Mouse (Mus musculus) hindbrain, embryonic 12.5 days (tissue): ENCODE results near the gene Mgp. TPM values are rescaled to one million over a fixed set of nuclear protein-coding genes. Genes with fewer than 3 reads are reported as not detected.

Experiments used
- ATAC-seq: fragments of 200-750 bp; cut with Nextera tagmentation; 2 replicates; pipeline ENCODE4 v1.8.0; 2017; ENCODE audit warnings: moderate TSS enrichment; ENCODE audit not compliant: low FRiP score
- H3K27ac ChIP-seq: fragments of 300-500 bp; sonication (generic); 2 replicates; pipeline ENCODE4 v1.5.1; 2016; ENCODE audit warnings: mild to moderate bottlenecking
- H3K27me3 ChIP-seq: fragments of 300-500 bp; sonication (generic); 2 replicates; pipeline ENCODE4 v1.6.1; 2016; ENCODE audit warnings: mild to moderate bottlenecking
- H3K36me3 ChIP-seq: fragments of 300-500 bp; sonication (generic); 2 replicates; pipeline ENCODE4 v1.6.1; 2016; ENCODE audit warnings: mild to moderate bottlenecking
- H3K4me1 ChIP-seq: fragments of 300-500 bp; sonication (generic); 2 replicates; pipeline ENCODE4 v1.6.1; 2016
- H3K4me2 ChIP-seq: fragments of 300-500 bp; sonication (generic); replicated peaks from 2 replicates; pipeline ENCODE4 v1.6.1; 2016; ENCODE audit warnings: mild to moderate bottlenecking
- H3K4me3 ChIP-seq: fragments of 300-500 bp; sonication (generic); 2 replicates; pipeline ENCODE4 v1.5.1; 2016; ENCODE audit warnings: mild to moderate bottlenecking
- H3K9ac ChIP-seq: fragments of 300-500 bp; sonication (generic); 2 replicates; pipeline ENCODE4 v1.6.1; 2016; ENCODE audit warnings: mild to moderate bottlenecking, moderate library complexity
- H3K9me3 ChIP-seq: fragments of 300-500 bp; sonication (generic); replicated peaks from 2 replicates; pipeline ENCODE4 v1.6.1; 2016; ENCODE audit warnings: mild to moderate bottlenecking
- WGBS: fragments of 180-500 bp; shearing (Covaris S2); methylation state at CpG from one replicate; pipeline ENCODE4 v1.1.7; 2016; 5-methylcytosine and 5-hydroxymethylcytosine counted together
- polyA plus RNA-seq: library from polyadenylated mRNA; unstranded; fragments of >200 nt; fragmentation: Nextera tagmentation; extraction: Ambion mirVana; gene quantifications from 2 replicates; pipeline ENCODE4 v1.2.1, GENCODE M21; 2016

Gene Mgp
- polyA plus RNA-seq, 1 experiment from 2014 or later: 35.9 TPM

DNA sequence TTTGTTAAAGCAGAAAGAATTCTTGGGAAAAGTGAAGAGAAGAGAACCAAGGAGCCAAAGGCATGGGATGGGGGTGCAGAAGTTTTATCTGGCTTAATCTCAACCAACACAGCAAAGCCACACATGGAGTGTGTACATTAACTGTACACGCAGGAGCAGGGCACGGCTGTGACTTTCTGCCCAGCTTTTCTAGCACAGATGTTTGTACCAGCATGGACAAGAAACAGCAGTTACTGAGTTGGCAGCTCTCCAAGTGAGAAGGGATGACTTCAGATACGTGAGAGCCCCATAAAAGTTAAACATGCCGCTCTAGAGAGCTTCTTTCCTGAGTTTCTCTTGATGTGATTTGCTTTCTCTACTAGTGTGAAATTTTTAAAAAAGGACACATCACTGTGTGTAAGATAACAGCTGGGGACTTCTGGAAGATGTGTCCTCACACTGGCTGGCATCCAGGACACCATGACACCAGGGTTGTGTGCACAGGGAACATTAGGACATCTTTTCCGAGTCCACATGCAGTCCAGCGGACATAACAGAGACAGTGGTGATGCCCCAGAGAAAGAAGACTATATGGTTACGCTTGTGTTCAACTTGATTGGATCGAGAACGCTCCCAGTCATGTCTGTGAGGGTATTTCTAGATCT is 34.7 kb upstream of the Mgp start:
- no peak overlapping the region for H3K4me2 ChIP-seq
- ATAC-seq: no peak
- H3K27me3 ChIP-seq: no peaks in the 10 kb centered on the region
- H3K27ac ChIP-seq: no peak overlapping the region
- no peaks in the 10 kb centered on the region for H3K9me3 ChIP-seq
- peaks cover 8% of the 10 kb centered on the region for H3K4me1 ChIP-seq
- H3K36me3 ChIP-seq: no peaks in the 10 kb centered on the region
- 87% methylated on average over 9 of the region's 9 CpGs for WGBS
- no peak overlapping the region for H3K4me3 ChIP-seq
- no peak overlapping the region for H3K9ac ChIP-seq

DNA sequence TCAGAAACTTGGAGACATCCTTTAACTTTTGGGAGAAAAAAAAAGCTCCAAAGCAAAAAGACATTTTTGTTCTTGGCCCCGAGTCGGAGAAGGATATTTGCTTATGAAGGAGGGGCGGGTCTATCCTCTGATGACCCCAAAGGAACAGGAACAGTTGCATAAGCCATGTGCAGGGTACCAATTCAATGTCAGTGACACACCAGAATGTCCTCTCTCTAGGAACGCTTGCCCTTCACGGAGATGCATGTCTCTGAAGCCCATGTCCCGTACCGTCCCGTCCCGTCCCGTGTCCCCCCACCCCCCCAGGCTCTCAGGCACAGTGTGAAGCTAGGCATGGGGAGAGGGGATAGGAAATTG is 31.3 kb upstream of the Mgp start:
- no peak for ATAC-seq
- Histone ChIP-seq H3K9me3 (no peaks in the 10 kb centered on the region), H3K9ac (no peak overlapping the region), H3K4me2 (no peak overlapping the region), H3K4me1 (peaks cover 3% of the 10 kb centered on the region), H3K27ac (no peak overlapping the region), H3K36me3 (no peaks in the 10 kb centered on the region), H3K27me3 (no peaks in the 10 kb centered on the region), H3K4me3 (no peak overlapping the region)
- 67% methylated on average over 10 of the region's 10 CpGs for WGBS

DNA sequence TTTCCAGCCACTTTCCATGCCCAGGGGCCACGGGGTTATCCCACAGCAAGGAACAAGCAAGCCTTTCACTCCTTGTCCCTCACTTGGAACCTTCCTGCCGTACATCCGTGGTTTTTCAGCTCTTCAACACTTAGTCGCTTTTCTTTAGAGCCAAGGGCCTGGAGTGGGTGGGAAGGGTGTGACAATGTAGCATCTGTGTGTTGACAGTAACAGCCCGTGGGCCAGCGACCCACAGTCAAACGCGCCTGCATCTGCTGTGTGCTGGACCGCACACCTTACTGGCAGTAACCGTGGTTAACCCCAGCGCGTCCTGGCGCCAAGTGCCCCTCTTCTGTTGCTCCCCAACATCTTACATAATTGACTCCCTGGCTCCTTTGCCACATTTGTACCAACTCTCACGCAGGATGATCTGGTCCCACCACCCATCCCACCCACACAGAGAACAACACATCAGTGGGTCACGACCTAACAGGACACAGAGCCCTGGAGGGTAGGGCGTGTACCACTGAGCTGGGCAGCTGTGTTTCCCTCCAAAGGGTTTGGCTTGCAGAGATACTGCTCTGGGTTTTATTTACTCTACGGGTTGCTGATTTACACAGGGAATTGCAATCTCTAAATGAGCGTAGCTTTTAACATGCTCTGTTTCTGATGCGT is 30.8 kb upstream of the Mgp start:
- Histone ChIP-seq H3K9me3 (no peaks in the 10 kb centered on the region), H3K4me1 (peaks cover 3% of the 10 kb centered on the region), H3K27me3 (no peaks in the 10 kb centered on the region), H3K36me3 (no peaks in the 10 kb centered on the region), H3K4me3 (no peak overlapping the region), H3K9ac (no peak overlapping the region), H3K27ac (no peak overlapping the region), H3K4me2 (no peak overlapping the region)
- ATAC-seq: no peak
- 81% methylated on average over 19 of the region's 19 CpGs for whole genome bisulfite sequencing

DNA sequence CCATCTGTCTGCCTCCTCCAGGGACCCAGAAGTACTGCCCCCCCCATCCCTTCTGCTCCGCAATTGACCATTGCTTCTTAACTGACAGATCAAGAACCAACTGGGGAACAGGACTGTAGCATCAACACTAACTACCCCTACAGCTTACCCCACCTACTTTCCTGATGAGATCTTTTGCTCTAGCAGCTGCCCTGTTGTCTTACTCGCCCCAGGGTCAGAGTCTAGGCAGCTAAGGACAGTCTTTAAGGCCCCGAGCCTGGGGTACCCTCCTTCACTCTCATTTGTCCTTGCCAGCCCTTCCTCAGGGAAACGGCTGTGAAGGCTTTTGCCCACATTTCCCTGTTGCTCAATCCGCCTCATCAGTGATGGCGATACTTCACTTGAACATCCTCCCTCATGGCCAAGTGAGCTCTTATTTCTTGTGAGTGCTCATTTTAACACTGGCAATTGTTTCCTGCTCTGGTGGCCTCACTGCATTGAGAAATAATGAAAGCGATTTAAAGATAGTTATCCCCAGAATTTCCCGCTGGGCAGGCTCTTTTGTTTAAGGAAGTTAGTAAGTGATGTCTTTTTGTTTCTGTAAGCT is 28.4 kb upstream of the Mgp start:
- Histone ChIP-seq H3K9ac (no peak overlapping the region), H3K4me2 (no peak overlapping the region), H3K4me1 (peaks cover 3% of the 10 kb centered on the region), H3K27me3 (no peaks in the 10 kb centered on the region), H3K4me3 (no peak overlapping the region), H3K36me3 (no peaks in the 10 kb centered on the region), H3K9me3 (no peaks in the 10 kb centered on the region), H3K27ac (no peak overlapping the region)
- 65% methylated on average over 8 of the region's 8 CpGs for WGBS
- no peak for ATAC-seq

DNA sequence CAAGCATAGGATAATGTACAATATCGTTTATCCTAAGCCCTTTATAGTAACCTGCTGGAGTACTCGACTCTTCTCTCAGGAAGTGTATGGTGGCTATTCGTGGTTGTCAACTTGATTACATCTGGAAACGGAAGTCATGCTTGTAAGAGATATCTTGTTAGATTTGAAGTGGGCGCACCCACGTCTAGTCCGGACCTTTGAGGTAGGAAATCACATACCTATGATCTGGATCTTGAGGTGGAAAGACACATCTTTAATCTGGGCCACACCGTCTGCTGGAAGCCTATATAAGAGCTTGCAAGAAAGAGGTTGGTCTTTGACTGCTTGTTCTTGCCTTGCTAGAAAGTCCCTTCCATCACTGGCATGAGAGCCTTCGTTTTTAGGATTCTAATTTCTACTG is 26.9 kb upstream of the Mgp start:
- H3K9me3 ChIP-seq: no peaks in the 10 kb centered on the region
- no peak overlapping the region for H3K4me3 ChIP-seq
- WGBS: 91% methylated on average over 9 of the region's 9 CpGs
- H3K9ac ChIP-seq: no peak overlapping the region
- no peaks in the 10 kb centered on the region for H3K27me3 ChIP-seq
- H3K27ac ChIP-seq: no peak overlapping the region
- no peak for ATAC-seq
- no peak overlapping the region for H3K4me2 ChIP-seq
- peaks cover 3% of the 10 kb centered on the region for H3K4me1 ChIP-seq
- no peaks in the 10 kb centered on the region for H3K36me3 ChIP-seq

DNA sequence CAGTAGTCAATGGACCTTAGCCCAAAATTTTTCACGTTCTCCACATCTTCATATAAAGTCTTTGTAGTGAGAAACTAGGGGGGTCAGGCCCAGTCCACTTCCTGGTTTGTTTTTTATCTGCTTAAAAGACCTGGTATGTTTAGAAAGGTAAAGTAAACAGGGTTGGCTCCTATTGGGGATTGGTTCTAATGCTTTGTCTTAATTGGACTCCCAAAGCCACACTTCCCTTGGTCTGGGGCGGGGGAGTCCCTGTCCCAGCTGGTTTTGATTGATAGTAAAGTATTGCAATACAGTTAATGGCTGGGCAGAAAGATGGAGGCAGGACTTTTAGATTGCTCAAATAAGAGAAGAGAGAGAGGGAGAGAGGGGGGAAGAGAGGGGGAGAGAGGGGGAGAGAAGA is 25.4 kb upstream of the Mgp start:
- H3K4me3 ChIP-seq: no peak overlapping the region
- no peaks in the 10 kb centered on the region for H3K36me3 ChIP-seq
- no peak for ATAC-seq
- H3K9me3 ChIP-seq: no peaks in the 10 kb centered on the region
- no peak overlapping the region for H3K27ac ChIP-seq
- H3K4me2 ChIP-seq: no peak overlapping the region
- no peaks in the 10 kb centered on the region for H3K4me1 ChIP-seq
- no peaks in the 10 kb centered on the region for H3K27me3 ChIP-seq
- 80% methylated on average over 2 of the region's 2 CpGs for WGBS
- no peak overlapping the region for H3K9ac ChIP-seq

DNA sequence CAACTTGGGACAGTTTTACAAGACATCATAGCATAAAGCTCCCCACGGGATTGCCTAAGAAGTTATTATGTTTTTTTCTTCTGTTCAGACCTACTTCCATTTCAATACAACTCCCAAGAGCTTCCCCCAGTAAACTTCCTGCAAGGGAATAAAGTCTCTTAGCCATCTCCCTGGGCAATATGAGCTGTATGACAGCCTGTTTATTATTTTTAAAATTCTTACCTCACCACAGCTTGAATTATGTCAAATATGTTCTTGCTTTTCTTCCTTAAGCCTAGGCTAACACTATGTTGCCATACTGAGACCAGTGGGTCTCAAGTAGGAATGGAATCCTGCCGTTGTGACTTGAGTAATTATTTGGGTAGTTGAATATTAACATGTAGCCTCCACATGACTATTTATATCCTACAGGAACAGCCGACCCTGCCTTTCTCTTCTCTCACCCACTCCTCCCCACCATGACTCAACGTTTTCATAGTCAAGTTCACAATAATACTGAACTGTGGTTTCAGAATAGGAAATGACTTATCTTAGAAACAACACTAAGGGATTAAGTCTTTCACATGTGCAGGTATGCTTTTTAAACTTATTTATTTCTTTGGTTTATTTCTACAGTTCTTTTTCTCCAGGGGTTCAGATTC is 24.9 kb upstream of the Mgp start:
- WGBS: 72% methylated on average over 4 of the region's 4 CpGs
- no peaks in the 10 kb centered on the region for H3K27me3 ChIP-seq
- H3K9me3 ChIP-seq: no peaks in the 10 kb centered on the region

DNA sequence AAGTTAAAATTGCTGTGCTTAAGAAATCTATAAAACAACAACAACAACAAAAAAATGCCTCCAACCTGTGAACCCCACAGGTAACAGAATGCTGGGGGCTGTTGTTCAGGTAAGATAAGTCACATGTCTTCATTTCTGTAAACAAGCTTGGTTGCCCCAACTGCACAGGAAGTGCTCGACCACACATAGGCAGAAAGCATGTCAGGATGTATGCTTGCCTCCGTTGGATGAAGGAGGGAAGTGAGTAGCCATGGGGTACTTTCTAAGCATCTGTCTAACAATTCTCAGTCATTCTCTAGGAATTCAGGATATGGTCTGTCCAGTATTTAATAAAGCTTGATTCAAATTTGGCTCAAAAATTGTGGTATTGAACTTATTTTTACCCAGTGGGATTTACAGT is 23.3 kb upstream of the Mgp start:
- Histone ChIP-seq H3K27me3 (no peaks in the 10 kb centered on the region), H3K36me3 (no peaks in the 10 kb centered on the region), H3K9ac (no peak overlapping the region), H3K27ac (no peak overlapping the region), H3K4me3 (no peak overlapping the region), H3K4me1 (no peaks in the 10 kb centered on the region), H3K4me2 (no peak overlapping the region), H3K9me3 (no peaks in the 10 kb centered on the region)
- WGBS: 82% methylated on average over 2 of the region's 2 CpGs
- ATAC-seq: no peak

More for the DNA sequence above, 24.9 kb upstream of the Mgp start:
- Histone ChIP-seq H3K27ac (no peak overlapping the region), H3K4me2 (no peak overlapping the region), H3K4me1 (no peaks in the 10 kb centered on the region), H3K4me3 (no peak overlapping the region), H3K9ac (no peak overlapping the region), H3K36me3 (no peaks in the 10 kb centered on the region)
- ATAC-seq: no peak

DNA sequence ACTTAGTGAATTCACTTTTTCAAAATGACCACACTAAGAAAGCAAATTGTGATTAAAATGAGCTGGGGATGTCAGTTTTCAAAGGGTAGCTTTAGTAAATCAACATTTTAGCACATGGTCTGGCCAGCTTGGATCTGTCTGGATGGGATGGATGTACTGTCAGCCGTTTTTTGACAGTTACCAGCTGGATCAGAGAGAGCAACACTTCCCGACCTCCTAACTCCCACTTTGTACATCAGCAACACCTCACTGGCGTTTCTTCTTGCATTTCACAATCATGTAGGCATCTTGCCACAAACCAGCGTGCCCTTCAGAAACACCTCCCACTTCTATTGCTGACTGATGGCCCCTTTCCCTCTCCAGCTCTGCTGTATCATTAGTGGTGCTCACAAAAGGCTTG is 22.6 kb upstream of the Mgp start:
- ATAC-seq: no peak
- no peaks in the 10 kb centered on the region for H3K9me3 ChIP-seq
- no peak overlapping the region for H3K4me2 ChIP-seq
- 72% methylated on average over 4 of the region's 4 CpGs for WGBS
- no peaks in the 10 kb centered on the region for H3K27me3 ChIP-seq
- no peaks in the 10 kb centered on the region for H3K4me1 ChIP-seq
- no peak overlapping the region for H3K4me3 ChIP-seq
- H3K9ac ChIP-seq: no peak overlapping the region
- no peaks in the 10 kb centered on the region for H3K36me3 ChIP-seq
- H3K27ac ChIP-seq: no peak overlapping the region

DNA sequence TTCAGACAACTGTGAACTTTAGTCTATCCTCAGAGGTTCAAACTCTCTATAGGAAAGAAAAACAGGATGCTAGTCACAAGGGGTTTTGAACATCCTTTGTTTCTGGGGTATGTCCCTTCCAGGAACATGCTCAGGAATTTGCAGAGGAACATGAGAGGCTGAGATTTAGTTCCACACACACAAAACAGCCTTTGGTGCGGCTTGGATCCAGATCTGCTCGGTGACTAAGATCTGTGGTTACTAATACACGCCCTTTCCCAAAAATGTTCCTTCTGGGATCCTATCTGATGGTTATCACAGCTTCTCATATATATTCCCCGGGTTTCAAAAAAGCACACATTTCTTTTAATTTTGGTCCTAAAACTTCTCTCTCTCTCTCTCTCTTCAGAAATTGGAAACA is 22.2 kb upstream of the Mgp start:
- Histone ChIP-seq H3K27me3 (no peaks in the 10 kb centered on the region), H3K36me3 (no peaks in the 10 kb centered on the region), H3K4me2 (no peak overlapping the region), H3K27ac (no peak overlapping the region), H3K9me3 (no peaks in the 10 kb centered on the region), H3K9ac (no peak overlapping the region), H3K4me3 (no peak overlapping the region), H3K4me1 (no peaks in the 10 kb centered on the region)
- whole genome bisulfite sequencing: 86% methylated on average over 4 of the region's 4 CpGs
- ATAC-seq: no peak

DNA sequence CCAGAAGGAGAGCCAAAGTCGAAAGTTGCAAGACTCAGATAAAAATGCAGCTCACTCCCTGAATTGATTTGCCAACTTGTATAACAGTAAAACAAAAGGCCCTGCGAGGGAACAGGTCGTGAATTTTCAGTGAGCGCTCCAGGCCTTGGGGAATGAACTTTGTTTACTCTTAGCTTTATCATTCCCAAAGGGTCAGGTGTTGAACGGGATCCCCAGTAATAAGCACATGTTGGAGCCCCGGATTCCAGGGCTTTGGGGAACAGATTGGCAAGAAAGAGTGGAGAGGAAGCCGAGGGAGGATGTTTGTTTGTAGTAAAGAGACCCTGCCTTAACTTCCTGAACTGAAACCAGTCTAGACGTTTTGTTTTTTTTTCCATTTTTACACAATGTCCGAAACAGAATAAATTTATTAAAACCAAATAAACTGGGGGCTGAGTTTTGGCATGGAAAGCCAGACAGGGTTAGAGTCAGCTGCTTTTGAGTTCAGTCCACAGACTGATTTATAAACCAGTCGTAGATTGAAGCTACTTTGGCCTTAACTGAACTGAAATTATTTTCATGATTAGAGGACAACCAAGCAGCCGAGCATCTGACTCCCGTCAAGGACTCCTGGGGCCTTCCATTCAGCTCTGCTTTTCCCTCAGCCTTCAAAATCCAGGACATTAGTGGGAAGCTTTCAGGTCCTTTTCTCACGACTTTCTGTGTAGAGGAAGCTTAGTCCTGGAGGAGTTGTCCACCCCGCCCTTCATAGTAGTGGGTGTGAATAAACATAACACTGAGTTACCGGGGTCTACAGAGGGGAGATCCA is 19.1 kb upstream of the Mgp start:
- no peak overlapping the region for H3K27ac ChIP-seq
- no peak overlapping the region for H3K9ac ChIP-seq
- 67% methylated on average over 15 of the region's 15 CpGs for WGBS
- H3K9me3 ChIP-seq: no peaks in the 10 kb centered on the region
- no peaks in the 10 kb centered on the region for H3K36me3 ChIP-seq
- H3K27me3 ChIP-seq: no peaks in the 10 kb centered on the region
- H3K4me3 ChIP-seq: no peak overlapping the region
- no peaks in the 10 kb centered on the region for H3K4me1 ChIP-seq
- no peak for ATAC-seq
- H3K4me2 ChIP-seq: no peak overlapping the region

DNA sequence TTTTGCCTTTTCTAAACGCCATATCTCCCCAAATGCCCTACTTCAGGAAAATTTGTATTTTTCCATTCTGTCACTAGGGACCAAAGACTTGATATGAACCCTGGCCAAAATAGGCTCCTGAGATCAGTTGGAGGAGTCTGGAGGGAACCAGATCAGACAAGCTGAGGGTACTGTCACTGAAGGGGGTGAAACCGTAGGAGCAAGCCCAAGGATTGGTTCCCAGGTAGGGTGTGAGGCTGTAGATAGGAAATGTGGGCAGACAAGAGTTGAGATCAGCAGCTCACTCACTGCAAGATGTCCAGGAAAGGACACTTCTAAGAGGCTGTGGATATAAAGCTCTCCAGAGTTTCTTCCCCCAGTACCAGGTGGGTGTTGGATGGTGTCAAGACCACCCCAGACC is 16.4 kb upstream of the Mgp start:
- no peak overlapping the region for H3K4me2 ChIP-seq
- no peaks in the 10 kb centered on the region for H3K27me3 ChIP-seq
- no peaks in the 10 kb centered on the region for H3K4me1 ChIP-seq
- no peak overlapping the region for H3K27ac ChIP-seq
- H3K9me3 ChIP-seq: no peaks in the 10 kb centered on the region
- H3K9ac ChIP-seq: no peak overlapping the region
- 87% methylated on average over 2 of the region's 2 CpGs for WGBS
- H3K4me3 ChIP-seq: no peak overlapping the region
- no peak for ATAC-seq
- H3K36me3 ChIP-seq: no peaks in the 10 kb centered on the region
